Mouse (Mus musculus): ENCODE results near the gene Plekha7.
"Not testable (repeated sequence)": the region's sequence is repeated elsewhere in the genome, so short reads cannot be mapped to it uniquely, and the experiment has no call there.

Plekha7 gene

GRCm38 (mm10) chr7:116132078-116132477 is 176.1 kb downstream of the Plekha7 start:
- peak; percentile 81 for DNase-seq (ENCODE audit: extremely low spot score, low spot score)

GRCm38 (mm10) chr7:116131390-116131789 is 176.8 kb downstream of the Plekha7 start:
- no peak for DNase-seq (ENCODE audit: extremely low spot score, low spot score)

- DNase-seq (ENCODE audit: extremely low spot score, low spot score): no peak
These were observed 178.8 kb downstream of the Plekha7 start for GRCm38 (mm10) chr7:116129374-116129773.

- no peak for DNase-seq (ENCODE audit: extremely low spot score, low spot score)
These were observed 179.9 kb downstream of the Plekha7 start for GRCm38 (mm10) chr7:116128286-116128685.

GRCm38 (mm10) chr7:116127052-116127451 is 181.1 kb downstream of the Plekha7 start:
- DNase-seq (ENCODE audit: extremely low spot score, low spot score): no peak

- no peak for DNase-seq (ENCODE audit: extremely low spot score, low spot score)
These were observed 182.5 kb downstream of the Plekha7 start for GRCm38 (mm10) chr7:116125671-116126070.

GRCm38 (mm10) chr7:116124057-116124456 is 184.1 kb downstream of the Plekha7 start:
- DNase-seq (ENCODE audit: extremely low spot score, low spot score): no peak

GRCm38 (mm10) chr7:116123597-116123985 is 184.6 kb downstream of the Plekha7 start:
- no peak for DNase-seq (ENCODE audit: extremely low spot score, low spot score)

GRCm38 (mm10) chr7:116122981-116123596 is 185.1 kb downstream of the Plekha7 start:
- no peak for DNase-seq (ENCODE audit: extremely low spot score, low spot score)

GRCm38 (mm10) chr7:116121202-116121601 is 187.0 kb downstream of the Plekha7 start:
- no peak for DNase-seq (ENCODE audit: extremely low spot score, low spot score)

- DNase-seq (ENCODE audit: extremely low spot score, low spot score): no peak
These were observed 187.4 kb downstream of the Plekha7 start for GRCm38 (mm10) chr7:116120737-116121136.

- DNase-seq (ENCODE audit: extremely low spot score, low spot score): no peak
These were observed 188.8 kb downstream of the Plekha7 start for GRCm38 (mm10) chr7:116119306-116119857.

GRCm38 (mm10) chr7:116115991-116116390 is 192.2 kb downstream of the Plekha7 start:
- DNase-seq (ENCODE audit: extremely low spot score, low spot score): no peak

- no peak for DNase-seq (ENCODE audit: extremely low spot score, low spot score)
These were observed 192.8 kb downstream of the Plekha7 start for GRCm38 (mm10) chr7:116115216-116115930.

GRCm38 (mm10) chr7:116111546-116111945 is 196.6 kb downstream of the Plekha7 start:
- DNase-seq (ENCODE audit: extremely low spot score, low spot score): no peak

- no peak for DNase-seq (ENCODE audit: extremely low spot score, low spot score)
These were observed 197.5 kb downstream of the Plekha7 start for GRCm38 (mm10) chr7:116110661-116111060.

- no peak for DNase-seq (ENCODE audit: extremely low spot score, low spot score)
These were observed 205.1 kb downstream of the Plekha7 start for GRCm38 (mm10) chr7:116103091-116103490.

- DNase-seq (ENCODE audit: extremely low spot score, low spot score): no peak
These were observed 208.1 kb downstream of the Plekha7 start for GRCm38 (mm10) chr7:116099952-116100528.

- DNase-seq (ENCODE audit: extremely low spot score, low spot score): no peak
These were observed 214.7 kb downstream of the Plekha7 start for GRCm38 (mm10) chr7:116093466-116093850.

- peak; percentile 93 for DNase-seq (ENCODE audit: extremely low spot score, low spot score)
These were observed 215.3 kb downstream of the Plekha7 start for GRCm38 (mm10) chr7:116092710-116093465.

- DNase-seq (ENCODE audit: extremely low spot score, low spot score): not testable (repeated sequence)
These were observed 223.8 kb downstream of the Plekha7 start, which contains the start of gene Gm4353 for GRCm38 (mm10) chr7:116084366-116084765. Gene Gm4353, minus strand, starts transcription at chr7:116084635.
